Comparison of ENCODE assay signal across 11 mouse cellular contexts in genomic region chr16:5353881-5354280, GRCm38 (mm10).
"Had no signal": no experiment of that assay in that cellular context is flagged by ENCODE, and none has a peak within 500 bp of the region (broad histone marks: within the 10 kb centered on the region; RNA-seq: fewer than 3 reads in every experiment).

No protein-coding gene starts in this region.

- DNase-seq: kidney, adult 8-10 months; kidney, postnatal 10 days; kidney, postnatal 36 days; liver; lung, adult 18-20 months; lung, postnatal 10 days; lung, postnatal 36 days; right cerebral cortex, adult 18-20 months; right cerebral cortex, postnatal 14 days; thymus, adult 18-20 months; thymus, postnatal 36 days had no signal
